Comparison of ENCODE assay signal across 8 mouse cellular contexts in genomic region chrX:99974803-99975202, GRCm38 (mm10). TPM values are rescaled to one million over a fixed set of nuclear protein-coding genes. Genes with fewer than 3 reads are reported as not detected.
DNase-seq lines count a peak whose midpoint lies in the region.

No protein-coding gene starts in this region.

- peaks cover 14% of the 10 kb centered on the region; the same call in 1 of the 2 replicates for H3K4me1 ChIP-seq in hindbrain, embryonic 10.5 days (replicated peaks)
- H3K4me1 ChIP-seq in midbrain, embryonic 10.5 days, result peaks cover 20% of the 10 kb centered on the region

- WGBS in hindbrain, embryonic 10.5 days, result 26% methylated on average over 5 of the region's 5 CpGs
- WGBS in midbrain, embryonic 10.5 days, result 31% methylated on average over 5 of the region's 5 CpGs

- DNase-seq in heart, adult 11 months, result peak; percentile 71
- DNase-seq in heart, postnatal 36 days, result no peak
- DNase-seq in brain, adult 2 months (ENCODE audit: low read depth, low spot score), result peak; percentile 3
- peak; percentile 6 for DNase-seq in hindbrain, embryonic 10.5 days (ENCODE audit: low spot score)
- no peak for DNase-seq in midbrain, embryonic 10.5 days (ENCODE audit: low spot score)
- no peak for DNase-seq in thymus, postnatal 4 days
- DNase-seq in frontal cortex, postnatal 10 days (ENCODE audit: low spot score in 2 of 2), result no peak
- DNase-seq in gastrocnemius, adult 18-20 months (ENCODE audit: low spot score), result no peak

- H3K36me3 ChIP-seq in hindbrain, embryonic 10.5 days, result no peaks in the 10 kb centered on the region
- H3K36me3 ChIP-seq in midbrain, embryonic 10.5 days, result no peaks in the 10 kb centered on the region

- intact Hi-C loops in heart, postnatal 36 days (cut with DNase I), result loop anchor here (5.0 to 10.0 kb wide), 3 partner anchors 420 to 840 kb away; partner anchors contain the start of gene Efnb1

- H3K27me3 ChIP-seq in hindbrain, embryonic 10.5 days (ENCODE audit: insufficient read depth, poor library complexity, severe bottlenecking), result peaks cover 44% of the 10 kb centered on the region
- H3K27me3 ChIP-seq in midbrain, embryonic 10.5 days (ENCODE audit: low read depth, poor library complexity, severe bottlenecking), result peaks cover 77% of the 10 kb centered on the region

- H3K9me3 ChIP-seq in hindbrain, embryonic 10.5 days, result no peaks in the 10 kb centered on the region
- H3K9me3 ChIP-seq in midbrain, embryonic 10.5 days (replicated peaks), result no peaks in the 10 kb centered on the region

- H3K4me3 ChIP-seq in hindbrain, embryonic 10.5 days, result peak overlapping the region; percentile 62
- H3K4me3 ChIP-seq in midbrain, embryonic 10.5 days, result peak overlapping the region; percentile 63

- H3K27ac ChIP-seq in hindbrain, embryonic 10.5 days, result no peak overlapping the region; the same call in 1 of the 2 replicates
- H3K27ac ChIP-seq in midbrain, embryonic 10.5 days (replicated peaks), result peak overlapping the region; percentile 57

RNA-seq across cellular contexts. Expression of gene Eda, which starts 0.6 kb away (rescaled TPM):
- 1 to 10 TPM; 1.5 to 2.0 TPM for total RNA-seq in heart, postnatal 36 days (2021)
- 1.8 and 1.9 TPM in 2 replicates for polyA plus RNA-seq in hindbrain, embryonic 10.5 days (2016; fragmentation: Nextera tagmentation; extraction: Ambion mirVana)
- 1.9 and 2.1 TPM in 2 replicates for polyA plus RNA-seq in midbrain, embryonic 10.5 days (2016; fragmentation: Nextera tagmentation; extraction: Ambion mirVana)
- 1 to 10 TPM; 1.4 to 1.7 TPM for total RNA-seq in gastrocnemius, adult 18-20 months (2021)

Comparison
In these comparisons a context has a peak if more than half of its experiments do, and no peak if none do; other contexts are left out.
1. DNase-seq: peak in heart, adult 11 months (single experiment), brain, adult 2 months (single experiment) and hindbrain, embryonic 10.5 days (single experiment); none in heart, postnatal 36 days (0 of 2), midbrain, embryonic 10.5 days (single experiment), thymus, postnatal 4 days (single experiment), frontal cortex, postnatal 10 days (0 of 2) and gastrocnemius, adult 18-20 months (single experiment).